Mouse (Mus musculus) liver, embryonic 16.5 days (tissue): ENCODE measurements around the gene Pde11a. TPM values are rescaled to one million over a fixed set of nuclear protein-coding genes. Genes with fewer than 3 reads are reported as not detected.

Experiments used
- ATAC-seq: fragments of 200-750 bp; cut with Nextera tagmentation; 2 replicates; pipeline ENCODE4 v1.8.0; 2017; ENCODE audit warnings: low read depth, mild to moderate bottlenecking, moderate number of reproducible peaks, moderate library complexity
- H3K27ac ChIP-seq: fragments of 300-500 bp; sonication (generic); 2 replicates; pipeline ENCODE4 v1.5.1; 2014; ENCODE audit warnings: mild to moderate bottlenecking, low read length
- H3K27me3 ChIP-seq: fragments of 300-500 bp; sonication (generic); 2 replicates; pipeline ENCODE4 v1.6.1; 2014; ENCODE audit warnings: low read depth, low read length, mixed read lengths; ENCODE audit not compliant: control insufficient read depth, insufficient read depth
- H3K36me3 ChIP-seq: fragments of 300-500 bp; sonication (generic); 2 replicates; pipeline ENCODE4 v1.6.1; 2014; ENCODE audit warnings: mild to moderate bottlenecking; ENCODE audit not compliant: control insufficient read depth, insufficient read depth
- H3K4me1 ChIP-seq: fragments of 300-500 bp; sonication (generic); 2 replicates; pipeline ENCODE4 v1.6.1; 2014; ENCODE audit warnings: low read depth, low read length, mixed read lengths; ENCODE audit not compliant: control insufficient read depth
- H3K4me2 ChIP-seq: fragments of 300-500 bp; sonication (generic); 2 replicates; pipeline ENCODE4 v1.6.1; 2014; ENCODE audit warnings: low read depth, low read length, mixed read lengths
- H3K4me3 ChIP-seq: fragments of 300-500 bp; sonication (generic); 2 replicates; pipeline ENCODE4 v1.5.1; 2014; ENCODE audit warnings: low read depth, mild to moderate bottlenecking, low read length
- H3K9ac ChIP-seq: fragments of 300-500 bp; sonication (generic); 2 replicates; pipeline ENCODE4 v1.6.1; 2014; ENCODE audit warnings: low read depth, low read length
- H3K9me3 ChIP-seq: fragments of 300-500 bp; sonication (generic); replicated peaks from 2 replicates; pipeline ENCODE4 v1.6.1; 2016; ENCODE audit warnings: low read length; ENCODE audit not compliant: control insufficient read depth
- WGBS: fragments of 180-500 bp; shearing (Covaris S2); extraction: QIAGEN DNeasy Blood & Tissue Kit; methylation state at CpG from one replicate; pipeline ENCODE4 v1.1.7; 2014; ENCODE audit not compliant: insufficient replicate concordance; 5-methylcytosine and 5-hydroxymethylcytosine counted together
- polyA plus RNA-seq: library from polyadenylated mRNA; unstranded; fragments of >200 nt; fragmentation: Nextera tagmentation; extraction: Ambion mirVana; gene quantifications from 2 replicates; pipeline ENCODE4 v1.2.1, GENCODE M21; 2015

Pde11a gene
- polyA plus RNA-seq, 1 experiment from 2014 or later = 0.05 TPM

DNA sequence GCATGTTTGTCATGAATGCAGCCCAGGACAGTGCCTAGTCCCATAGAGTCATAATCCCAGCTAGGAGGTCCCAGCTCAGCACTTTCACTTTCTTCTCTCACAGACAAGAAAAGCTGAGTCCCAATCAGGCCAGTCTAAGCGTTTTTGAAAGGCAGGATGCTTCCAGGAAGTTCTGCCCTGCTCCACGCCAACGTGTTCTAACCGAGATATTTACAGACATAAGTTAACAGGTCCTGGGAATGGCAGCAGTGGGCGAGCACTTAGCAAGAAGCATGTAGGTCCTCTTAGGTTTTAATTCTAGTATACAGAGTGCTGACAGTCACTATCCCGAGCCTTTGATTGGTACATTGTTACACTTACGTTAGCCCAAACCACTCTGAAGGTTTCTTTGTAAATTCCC is 273.3 kb downstream of the Pde11a start:
- Histone ChIP-seq H3K36me3 (no peaks in the 10 kb centered on the region), H3K27me3 (no peaks in the 10 kb centered on the region), H3K4me1 (no peaks in the 10 kb centered on the region), H3K27ac (no peak overlapping the region), H3K4me2 (no peak overlapping the region), H3K9me3 (no peaks in the 10 kb centered on the region), H3K9ac (no peak overlapping the region), H3K4me3 (no peak overlapping the region)
- 32% methylated on average over 7 of the region's 7 CpGs for WGBS
- no peak for ATAC-seq

GRCm38 (mm10) chr2:76064078-76064477 is 274.5 kb downstream of the Pde11a start:
- no peaks in the 10 kb centered on the region for H3K27me3 ChIP-seq
- H3K27ac ChIP-seq = no peak overlapping the region
- H3K4me1 ChIP-seq = no peaks in the 10 kb centered on the region
- no peaks in the 10 kb centered on the region for H3K36me3 ChIP-seq
- ATAC-seq = no peak
- no peak overlapping the region for H3K4me2 ChIP-seq
- 65% methylated on average over 5 of the region's 5 CpGs for WGBS
- no peaks in the 10 kb centered on the region for H3K9me3 ChIP-seq
- H3K4me3 ChIP-seq = no peak overlapping the region
- H3K9ac ChIP-seq = no peak overlapping the region

- 60% methylated on average over 3 of the region's 3 CpGs for WGBS
- no peak overlapping the region for H3K4me3 ChIP-seq
- no peaks in the 10 kb centered on the region for H3K4me1 ChIP-seq
- no peak overlapping the region for H3K9ac ChIP-seq
- no peak for ATAC-seq
- no peaks in the 10 kb centered on the region for H3K9me3 ChIP-seq
- H3K4me2 ChIP-seq = no peak overlapping the region
- H3K27ac ChIP-seq = no peak overlapping the region
- no peaks in the 10 kb centered on the region for H3K27me3 ChIP-seq
- no peaks in the 10 kb centered on the region for H3K36me3 ChIP-seq
Measured at GRCm38 (mm10) chr2:76060207-76060606, 278.4 kb downstream of the Pde11a start.

- ATAC-seq = no peak
- H3K9ac ChIP-seq = no peak overlapping the region
- H3K9me3 ChIP-seq = no peaks in the 10 kb centered on the region
- no peak overlapping the region for H3K4me2 ChIP-seq
- H3K4me1 ChIP-seq = no peaks in the 10 kb centered on the region
- no peaks in the 10 kb centered on the region for H3K27me3 ChIP-seq
- no peak overlapping the region for H3K4me3 ChIP-seq
- no peaks in the 10 kb centered on the region for H3K36me3 ChIP-seq
- no peak overlapping the region for H3K27ac ChIP-seq
- 64% methylated on average over 10 of the region's 10 CpGs for WGBS
Measured at GRCm38 (mm10) chr2:76059595-76059994, 279.0 kb downstream of the Pde11a start.

DNA sequence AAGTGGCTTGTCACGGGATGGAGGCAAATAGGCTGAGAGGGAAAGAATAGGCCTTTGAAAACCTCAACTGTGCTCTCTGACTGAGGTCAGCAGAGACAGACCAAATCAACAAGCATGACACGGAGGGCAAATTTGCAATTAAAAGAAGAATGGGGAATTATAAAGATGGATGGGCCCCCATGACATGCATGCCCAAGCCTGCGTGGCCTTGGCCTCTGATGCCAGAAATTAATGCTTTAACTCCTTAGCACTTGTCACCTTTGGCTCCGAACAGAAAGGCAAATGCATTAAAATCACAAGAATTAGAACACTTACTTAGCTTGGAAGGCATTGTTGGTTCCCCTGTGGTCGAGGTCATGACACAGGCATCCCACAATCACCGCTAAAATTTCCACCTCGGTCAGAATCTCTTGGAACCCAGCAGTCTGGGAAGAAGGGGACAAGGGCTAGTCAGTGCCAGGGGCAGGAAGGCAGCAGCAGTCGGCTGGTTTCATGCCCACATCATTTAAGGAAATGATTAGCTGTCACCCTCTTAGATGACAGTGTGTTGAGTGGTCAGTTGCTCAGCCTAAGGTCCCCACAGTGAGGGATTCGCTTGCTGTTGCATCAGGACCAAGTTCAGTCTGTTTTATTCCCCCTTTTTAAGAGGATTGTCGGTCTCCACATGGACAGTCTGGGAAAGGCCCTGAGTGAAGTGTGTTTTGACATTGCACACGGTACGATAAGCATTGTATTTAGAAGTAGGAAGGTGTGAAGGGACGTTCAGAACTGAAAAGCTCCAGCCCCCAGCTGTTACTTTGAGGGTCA is 279.7 kb downstream of the Pde11a start:
- 56% methylated on average over 13 of the region's 13 CpGs for WGBS
- Histone ChIP-seq H3K9ac (no peak overlapping the region), H3K4me3 (no peak overlapping the region), H3K9me3 (no peaks in the 10 kb centered on the region), H3K27ac (no peak overlapping the region), H3K4me2 (no peak overlapping the region), H3K36me3 (no peaks in the 10 kb centered on the region), H3K27me3 (no peaks in the 10 kb centered on the region), H3K4me1 (no peaks in the 10 kb centered on the region)
- ATAC-seq = no peak

DNA sequence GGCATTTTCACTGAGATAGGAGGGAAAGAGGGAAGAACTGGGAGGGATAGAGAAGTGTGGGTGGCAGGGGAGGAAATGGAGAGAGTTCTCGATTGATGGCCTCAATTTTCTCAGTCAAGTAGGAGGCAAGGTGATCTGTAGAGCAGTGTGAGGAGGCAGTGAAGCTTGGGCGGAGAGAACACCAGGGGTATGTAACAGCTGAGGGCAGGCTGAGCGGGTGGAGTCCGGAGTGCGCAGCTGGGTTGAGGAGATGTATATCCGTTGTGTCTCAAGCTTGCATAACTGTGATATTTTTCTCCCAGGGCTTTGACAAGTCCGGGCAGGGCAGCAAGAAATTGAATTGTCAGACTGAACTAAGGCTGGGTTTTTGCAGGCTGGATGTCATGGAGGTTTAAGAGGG is 281.0 kb downstream of the Pde11a start:
- Histone ChIP-seq H3K4me2 (no peak overlapping the region), H3K27me3 (no peaks in the 10 kb centered on the region), H3K4me3 (no peak overlapping the region), H3K27ac (no peak overlapping the region), H3K9ac (no peak overlapping the region), H3K4me1 (no peaks in the 10 kb centered on the region), H3K36me3 (no peaks in the 10 kb centered on the region), H3K9me3 (no peaks in the 10 kb centered on the region)
- 62% methylated on average over 7 of the region's 7 CpGs for WGBS
- ATAC-seq = no peak

DNA sequence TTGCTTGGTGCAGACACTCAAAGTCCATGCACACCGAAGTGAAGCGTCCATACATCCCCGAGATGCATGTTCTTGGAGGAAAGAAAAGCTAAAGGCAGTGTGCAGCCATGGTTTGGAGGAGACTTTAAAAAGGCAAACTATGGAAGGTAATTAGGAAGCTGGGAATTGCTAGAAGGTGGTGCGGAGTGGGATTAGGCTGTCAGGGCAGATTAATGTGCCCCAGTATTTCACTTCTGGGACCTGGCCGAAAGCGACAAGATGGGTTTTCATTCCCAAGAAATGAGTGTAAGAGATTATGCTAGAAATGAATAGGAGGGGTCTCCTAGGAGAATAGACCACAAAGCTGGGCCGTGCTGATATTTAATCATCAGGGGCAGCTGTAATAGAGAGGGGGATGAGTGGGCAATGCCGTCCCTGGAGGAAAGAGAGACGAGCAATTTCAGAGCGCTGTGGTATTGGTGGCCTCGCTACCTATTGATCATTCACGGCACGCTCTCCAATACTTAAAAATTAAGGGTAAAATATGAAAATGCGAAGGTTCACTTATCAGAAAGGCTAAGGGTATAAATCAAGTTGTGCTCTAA is 284.7 kb downstream of the Pde11a start:
- no peaks in the 10 kb centered on the region for H3K27me3 ChIP-seq
- H3K4me3 ChIP-seq = no peak overlapping the region
- no peak overlapping the region for H3K4me2 ChIP-seq
- H3K9ac ChIP-seq = no peak overlapping the region
- no peak overlapping the region for H3K27ac ChIP-seq
- WGBS = 66% methylated on average over 14 of the region's 14 CpGs
- H3K4me1 ChIP-seq = no peaks in the 10 kb centered on the region
- no peaks in the 10 kb centered on the region for H3K9me3 ChIP-seq
- H3K36me3 ChIP-seq = no peaks in the 10 kb centered on the region
- no peak for ATAC-seq

DNA sequence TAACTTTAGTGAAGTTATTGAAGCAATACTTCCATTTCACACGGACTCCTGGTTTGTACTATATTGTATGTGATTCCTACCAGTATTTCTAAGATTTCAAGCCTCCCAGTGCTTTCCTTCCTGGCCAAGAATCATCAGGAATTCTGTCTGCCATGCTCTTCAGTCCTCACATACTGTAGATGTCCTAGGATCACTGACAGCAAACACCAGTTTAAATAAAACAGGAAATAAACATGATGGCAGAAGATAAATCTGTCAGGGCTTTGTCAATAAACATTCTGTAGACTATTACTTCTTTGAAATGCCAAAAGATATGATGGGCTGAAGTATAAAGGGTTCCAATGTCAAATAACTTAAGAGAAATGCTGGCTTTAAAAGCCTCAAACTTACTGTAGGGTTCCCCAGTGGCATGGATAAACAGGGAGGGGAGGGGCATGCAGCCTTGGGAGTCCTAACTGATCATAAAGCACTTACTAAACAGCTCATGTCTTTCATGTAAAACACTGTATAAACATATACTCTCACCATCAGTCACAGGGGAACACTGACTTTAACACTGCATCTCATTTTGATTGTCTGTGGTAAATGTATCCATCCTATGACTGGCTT is 285.6 kb downstream of the Pde11a start:
- WGBS = 36% methylated on average over 1 of the region's 1 CpGs
- Histone ChIP-seq H3K9me3 (no peaks in the 10 kb centered on the region), H3K4me1 (no peaks in the 10 kb centered on the region), H3K27me3 (no peaks in the 10 kb centered on the region), H3K9ac (no peak overlapping the region), H3K27ac (no peak overlapping the region), H3K36me3 (no peaks in the 10 kb centered on the region), H3K4me3 (no peak overlapping the region), H3K4me2 (no peak overlapping the region)
- no peak for ATAC-seq

- Histone ChIP-seq H3K27ac (no peak overlapping the region), H3K9me3 (no peaks in the 10 kb centered on the region), H3K36me3 (no peaks in the 10 kb centered on the region), H3K4me1 (no peaks in the 10 kb centered on the region), H3K27me3 (no peaks in the 10 kb centered on the region), H3K4me3 (no peak overlapping the region), H3K4me2 (no peak overlapping the region), H3K9ac (no peak overlapping the region)
- WGBS = 71% methylated on average over 11 of the region's 11 CpGs
- ATAC-seq = no peak
Measured at GRCm38 (mm10) chr2:76051385-76051784, 287.2 kb downstream of the Pde11a start.
